Mouse (Mus musculus): Measurements from ENCODE around the gene Nos3.

Nos3 gene

GRCm38 (mm10) chr5:24364508-24364907 is at the start of gene Nos3:
TSS of gene Nos3 (plus strand) at chr5:24364810.
- no peak for DNase-seq (ENCODE audit: low spot score)

GRCm38 (mm10) chr5:24319776-24320466 is 44.7 kb upstream of the Nos3 start:
- no peak for DNase-seq (ENCODE audit: low spot score)

- DNase-seq (ENCODE audit: low spot score): no peak
These were observed 44.2 kb upstream of the Nos3 start for GRCm38 (mm10) chr5:24320467-24320813.

- DNase-seq (ENCODE audit: low spot score): no peak
These were observed 43.7 kb upstream of the Nos3 start for GRCm38 (mm10) chr5:24320894-24321293.

- no peak for DNase-seq (ENCODE audit: low spot score)
These were observed 42.6 kb upstream of the Nos3 start for GRCm38 (mm10) chr5:24321711-24322682.

- no peak for DNase-seq (ENCODE audit: low spot score)
These were observed 39.4 kb upstream of the Nos3 start for GRCm38 (mm10) chr5:24325251-24325650.

- no peak for DNase-seq (ENCODE audit: low spot score)
These were observed 38.3 kb upstream of the Nos3 start for GRCm38 (mm10) chr5:24326166-24326841.

- DNase-seq (ENCODE audit: low spot score): no peak
These were observed 37.7 kb upstream of the Nos3 start for GRCm38 (mm10) chr5:24326842-24327417.

GRCm38 (mm10) chr5:24328813-24329211 is 35.8 kb upstream of the Nos3 start:
- DNase-seq (ENCODE audit: low spot score): no peak

GRCm38 (mm10) chr5:24329212-24329964 is 35.2 kb upstream of the Nos3 start:
- DNase-seq (ENCODE audit: low spot score): peak; percentile 68

GRCm38 (mm10) chr5:24329965-24330298 is 34.7 kb upstream of the Nos3 start:
- DNase-seq (ENCODE audit: low spot score): peak; percentile 30

GRCm38 (mm10) chr5:24332401-24332800 is 32.2 kb upstream of the Nos3 start:
- DNase-seq (ENCODE audit: low spot score): no peak

- no peak for DNase-seq (ENCODE audit: low spot score)
These were observed 29.9 kb upstream of the Nos3 start for GRCm38 (mm10) chr5:24334749-24335148.

GRCm38 (mm10) chr5:24335888-24336511 is 28.6 kb upstream of the Nos3 start:
- DNase-seq (ENCODE audit: low spot score): peak; percentile 58

GRCm38 (mm10) chr5:24337366-24337765 is 27.2 kb upstream of the Nos3 start:
- no peak for DNase-seq (ENCODE audit: low spot score)

GRCm38 (mm10) chr5:24337821-24338220 is 26.8 kb upstream of the Nos3 start:
- DNase-seq (ENCODE audit: low spot score): no peak

- DNase-seq (ENCODE audit: low spot score): peak; percentile 51
These were observed 22.2 kb upstream of the Nos3 start for GRCm38 (mm10) chr5:24342205-24342963.

GRCm38 (mm10) chr5:24342966-24343365 is 21.6 kb upstream of the Nos3 start:
- no peak for DNase-seq (ENCODE audit: low spot score)

GRCm38 (mm10) chr5:24343379-24343778 is 21.2 kb upstream of the Nos3 start:
- no peak for DNase-seq (ENCODE audit: low spot score)

GRCm38 (mm10) chr5:24343977-24344436 is 20.6 kb upstream of the Nos3 start:
- peak; percentile 61 for DNase-seq (ENCODE audit: low spot score)
